Comparison of ENCODE assay signal across 10 mouse cellular contexts in the genomic region with DNA sequence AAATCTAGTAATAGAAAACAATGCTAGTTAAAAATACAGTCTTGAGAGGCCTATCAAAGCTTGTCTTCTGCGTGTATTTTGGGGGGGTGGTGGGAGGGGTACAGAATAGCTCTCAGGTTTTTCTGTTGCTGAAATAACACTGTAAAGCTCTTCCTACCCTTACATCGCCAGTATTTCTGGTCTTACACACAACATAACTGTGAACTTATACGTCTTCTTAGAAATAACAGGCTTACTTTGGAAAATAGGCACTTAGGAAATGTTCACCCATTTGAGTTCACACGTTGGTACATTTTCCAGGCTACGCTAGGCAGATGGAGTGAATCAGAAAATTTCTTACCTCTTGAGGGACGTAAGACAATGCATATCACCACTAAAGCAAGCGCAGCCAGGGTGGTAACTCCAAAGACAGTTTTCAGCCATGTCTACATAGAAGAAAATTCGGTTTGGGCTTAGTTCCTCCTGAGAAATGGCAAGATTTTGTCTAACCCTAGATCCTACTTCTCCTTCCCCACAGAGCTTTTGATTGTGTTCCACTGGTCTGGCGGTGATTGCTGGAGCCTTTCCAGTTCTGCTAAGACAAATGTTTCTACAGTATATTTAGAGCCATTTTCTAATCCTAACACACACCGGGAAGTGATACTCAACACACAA. TPM values are rescaled to one million over a fixed set of nuclear protein-coding genes. Genes with fewer than 3 reads are reported as not detected.
DNase-seq lines count a peak whose midpoint lies in the region; ATAC-seq and TF ChIP-seq lines count a peak whose summit lies in the region.
"Had no signal": no experiment of that assay in that cellular context is flagged by ENCODE, and none has a peak within 500 bp of the region (broad histone marks: within the 10 kb centered on the region; RNA-seq: fewer than 3 reads in every experiment).

No protein-coding gene starts in this region.

- TF ChIP-seq POLR2A in cortical plate, adult 2 months (IDR thresholded peaks at IDR 0.05; ENCODE audit: extremely low read depth, insufficient read depth, low read length): no peak

- peak; percentile 15 to 34 for DNase-seq in cerebellum, postnatal 10 days
- DNase-seq in cerebellum, adult 8-10 months: no peak
- DNase-seq in kidney, postnatal 36 days: no peak
- DNase-seq in urinary bladder, adult 18-20 months (ENCODE audit: low spot score in 2 of 2): no peak
- no peak for DNase-seq in right cerebral cortex, postnatal 14 days
- DNase-seq: cerebellum, adult 11-12 months; thymus, postnatal 14 days had no signal

- 80% methylated on average over 10 of the region's 10 CpGs for WGBS in kidney, embryonic 14.5 days
- 69% methylated on average over 10 of the region's 10 CpGs for WGBS in limb, embryonic 12.5 days

- peak overlapping the region; percentile 24; the same call in 1 of the 2 replicates for H3K27ac ChIP-seq in kidney, embryonic 14.5 days (ENCODE audit: low read depth, low read length)
- H3K27ac ChIP-seq in cortical plate, adult 2 months (ENCODE audit: insufficient read depth, low read length): peak overlapping the region; percentile 80
- peak overlapping the region; percentile 62 for H3K27ac ChIP-seq in limb, embryonic 12.5 days

- 0 out of 2 replicates have a peak overlapping the region, but pooled peaks have one; percentile 7 for H3K9ac ChIP-seq in kidney, embryonic 14.5 days (ENCODE audit: low read depth, low read length)
- no peak overlapping the region for H3K9ac ChIP-seq in limb, embryonic 12.5 days (replicated peaks)

- no peaks in the 10 kb centered on the region for H3K27me3 ChIP-seq in kidney, embryonic 14.5 days (ENCODE audit: control insufficient read depth, insufficient read depth, low read length)
- no peaks in the 10 kb centered on the region for H3K27me3 ChIP-seq in limb, embryonic 12.5 days

- H3K9me3 ChIP-seq in kidney, embryonic 14.5 days (ENCODE audit: control insufficient read depth, low read length): no peaks in the 10 kb centered on the region
- no peaks in the 10 kb centered on the region for H3K9me3 ChIP-seq in limb, embryonic 12.5 days

- TF ChIP-seq CTCF in cortical plate, adult 2 months (IDR thresholded peaks at IDR 0.05; ENCODE audit: extremely low read depth, insufficient read depth, low read length): no peak

- no peaks in the 10 kb centered on the region for H3K4me1 ChIP-seq in kidney, embryonic 14.5 days (ENCODE audit: control insufficient read depth, insufficient read depth, low read length)
- H3K4me1 ChIP-seq in cortical plate, adult 2 months (ENCODE audit: control insufficient read depth, insufficient read depth, low read length): no peaks in the 10 kb centered on the region; the same call in 1 of the 2 replicates
- 0 out of 2 replicates have a peak, but pooled peaks cover 6% of the 10 kb centered on the region for H3K4me1 ChIP-seq in limb, embryonic 12.5 days (replicated peaks)

- H3K4me3 ChIP-seq in kidney, embryonic 14.5 days (ENCODE audit: low read length): peak overlapping the region; percentile 22; the same call in 1 of the 2 replicates
- no peak overlapping the region; the same call in 1 of the 2 replicates for H3K4me3 ChIP-seq in cortical plate, adult 2 months (ENCODE audit: insufficient read depth, low read length)
- H3K4me3 ChIP-seq in limb, embryonic 12.5 days (replicated peaks): peak overlapping the region; percentile 8; the same call in 1 of the 2 replicates

- no peaks in the 10 kb centered on the region for H3K36me3 ChIP-seq in kidney, embryonic 14.5 days (ENCODE audit: control insufficient read depth, insufficient read depth, low read length)
- no peaks in the 10 kb centered on the region for H3K36me3 ChIP-seq in limb, embryonic 12.5 days

- no peak for ATAC-seq in kidney, embryonic 14.5 days (ENCODE audit: low FRiP score, low TSS enrichment)
- ATAC-seq in limb, embryonic 12.5 days (ENCODE audit: insufficient number of reproducible peaks, insufficient read depth, low FRiP score, low TSS enrichment, low read depth): no peak

- peak overlapping the region; percentile 24 for H3K4me2 ChIP-seq in kidney, embryonic 14.5 days (replicated peaks; ENCODE audit: low read depth, low read length)
- peak overlapping the region; percentile 33 for H3K4me2 ChIP-seq in limb, embryonic 12.5 days

RNA-seq across cellular contexts. Expression of gene Fap, which starts 0.6 kb away (rescaled TPM):
- polyA plus RNA-seq in kidney, embryonic 14.5 days (2014; fragmentation: Nextera tagmentation; extraction: Ambion mirVana): 4.1 and 4.8 TPM in 2 replicates
- polyA plus RNA-seq in cortical plate, adult 2 months (2012; rRNA removed): 3.8 and 3.9 TPM in 2 replicates
- polyA plus RNA-seq in limb, embryonic 12.5 days (2016; fragmentation: Nextera tagmentation; extraction: Ambion mirVana): 2.8 and 3.4 TPM in 2 replicates

Comparison
In these comparisons a context has a peak if more than half of its experiments do, and no peak if none do; other contexts are left out.
1. DNase-seq: peak in cerebellum, postnatal 10 days (2 of 2); none in cerebellum, adult 8-10 months (single experiment), kidney, postnatal 36 days (0 of 2), urinary bladder, adult 18-20 months (0 of 2) and right cerebral cortex, postnatal 14 days (single experiment).
2. H3K27ac ChIP-seq: peak in every context shown above with its lines; median percentile 80 in cortical plate, adult 2 months; 62 in limb, embryonic 12.5 days; 24 in kidney, embryonic 14.5 days.